Mouse (Mus musculus): ENCODE measurements around the gene Ccdc117.

DNA sequence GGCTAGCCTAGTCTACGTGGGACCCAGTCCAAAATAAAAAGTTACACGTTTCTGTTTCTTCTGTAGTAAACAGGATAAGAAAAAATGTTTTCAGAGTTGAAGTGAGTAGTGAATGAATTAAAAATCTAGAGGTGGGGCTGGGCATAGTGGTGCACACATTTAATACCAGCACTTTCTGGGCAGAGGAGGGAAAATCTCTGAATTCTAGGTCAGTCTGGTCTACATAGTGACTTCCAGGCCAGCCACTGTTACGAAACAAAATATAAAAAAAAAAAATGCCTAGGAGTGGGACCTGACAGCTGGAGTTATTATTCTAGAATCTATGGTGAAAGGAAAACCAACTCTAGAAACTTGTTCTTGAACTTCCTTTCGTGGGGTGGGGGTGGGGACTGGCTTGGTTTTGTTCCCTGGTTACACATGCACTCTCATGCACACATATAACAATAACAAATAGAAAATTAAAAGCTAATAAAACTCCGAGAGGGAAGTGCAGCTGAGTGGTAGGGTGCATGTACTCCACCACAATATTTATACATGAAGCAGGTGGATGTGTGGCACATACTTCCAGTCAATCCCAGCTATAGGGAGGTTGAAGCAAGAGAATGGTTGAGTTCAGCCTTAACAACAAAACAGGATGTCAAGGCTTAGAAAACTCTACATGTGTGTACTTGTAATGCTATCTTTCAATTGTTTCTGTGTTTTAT is 647 bp upstream of the Ccdc117 start:
- TF ChIP-seq POLR2A (IDR thresholded peaks at IDR 0.05; ENCODE audit: insufficient read length, low read depth), result no peak
- TF ChIP-seq E2F4 (IDR thresholded peaks at IDR 0.05; ENCODE audit: insufficient read depth), result no peak
- no peak for TF ChIP-seq MAX (IDR thresholded peaks at IDR 0.05; ENCODE audit: low read depth)
- TF ChIP-seq MYOG (IDR thresholded peaks at IDR 0.05; ENCODE audit: control insufficient read depth in 1 of 3, insufficient read depth in 1 of 3, insufficient read length in 2 of 3, low read depth in 2 of 3), result no peak
- TF ChIP-seq TCF12 (IDR thresholded peaks at IDR 0.05; ENCODE audit: insufficient read depth, poor library complexity, severe bottlenecking), result no peak
- no peak for TF ChIP-seq CEBPB (IDR thresholded peaks at IDR 0.05; ENCODE audit: insufficient read depth, poor library complexity, severe bottlenecking)
- no peak for TF ChIP-seq USF1 (IDR thresholded peaks at IDR 0.05; ENCODE audit: low read depth)
- no peak for TF ChIP-seq POLR2AphosphoS2 (IDR thresholded peaks at IDR 0.05; ENCODE audit: insufficient read length, low read depth)
- no peak for TF ChIP-seq SRF (IDR thresholded peaks at IDR 0.05; ENCODE audit: control insufficient read depth, insufficient read length, low read depth)
- no peak for TF ChIP-seq TCF3 (IDR thresholded peaks at IDR 0.05; ENCODE audit: insufficient read length, low read depth)
